Comparison of ENCODE assay signal across 8 mouse cellular contexts in genomic region chr12:40220896-40221295, GRCm38 (mm10). TPM values are rescaled to one million over a fixed set of nuclear protein-coding genes. Genes with fewer than 3 reads are reported as not detected.
DNase-seq lines count a peak whose midpoint lies in the region; ATAC-seq and TF ChIP-seq lines count a peak whose summit lies in the region.

No protein-coding gene starts in this region.

- H3K9ac ChIP-seq in lung, embryonic 14.5 days = peak overlapping the region; percentile 94
- H3K9ac ChIP-seq in forebrain, embryonic 12.5 days = peak overlapping the region; percentile 29
- peak overlapping the region; percentile 83; the same call in 1 of the 2 replicates for H3K9ac ChIP-seq in limb, embryonic 13.5 days
- H3K9ac ChIP-seq in stomach, embryonic 14.5 days (replicated peaks; ENCODE audit: low read depth, low read length) = no peak overlapping the region; the same call in 1 of the 2 replicates

- H3K4me3 ChIP-seq in lung, embryonic 14.5 days (ENCODE audit: low read depth, low read length) = peak overlapping the region; percentile 93
- H3K4me3 ChIP-seq in forebrain, embryonic 12.5 days (replicated peaks) = peak overlapping the region; percentile 94
- H3K4me3 ChIP-seq in limb, embryonic 13.5 days = peak overlapping the region; percentile 74
- peak overlapping the region; percentile 98 for H3K4me3 ChIP-seq in stomach, embryonic 14.5 days (ENCODE audit: low read depth, low read length)

- no peaks in the 10 kb centered on the region for H3K9me3 ChIP-seq in lung, embryonic 14.5 days (ENCODE audit: low read depth, low read length)
- no peaks in the 10 kb centered on the region for H3K9me3 ChIP-seq in forebrain, embryonic 12.5 days
- no peaks in the 10 kb centered on the region for H3K9me3 ChIP-seq in limb, embryonic 13.5 days
- no peaks in the 10 kb centered on the region for H3K9me3 ChIP-seq in stomach, embryonic 14.5 days (ENCODE audit: control insufficient read depth, low read depth, low read length)

- no peaks in the 10 kb centered on the region for H3K27me3 ChIP-seq in lung, embryonic 14.5 days (ENCODE audit: insufficient read depth, low read length)
- no peaks in the 10 kb centered on the region for H3K27me3 ChIP-seq in forebrain, embryonic 12.5 days
- H3K27me3 ChIP-seq in limb, embryonic 13.5 days = no peaks in the 10 kb centered on the region
- H3K27me3 ChIP-seq in stomach, embryonic 14.5 days (ENCODE audit: control insufficient read depth, insufficient read depth, low read length) = no peaks in the 10 kb centered on the region

- H3K4me2 ChIP-seq in lung, embryonic 14.5 days = peak overlapping the region; percentile 75
- peak overlapping the region; percentile 66 for H3K4me2 ChIP-seq in forebrain, embryonic 12.5 days
- peak overlapping the region; percentile 73 for H3K4me2 ChIP-seq in limb, embryonic 13.5 days (replicated peaks)
- H3K4me2 ChIP-seq in stomach, embryonic 14.5 days (replicated peaks; ENCODE audit: low read depth, low read length) = peak overlapping the region; percentile 58

- H3K27ac ChIP-seq in lung, embryonic 14.5 days (ENCODE audit: low read depth) = no peak overlapping the region
- H3K27ac ChIP-seq in forebrain, embryonic 12.5 days = no peak overlapping the region
- no peak overlapping the region for H3K27ac ChIP-seq in limb, embryonic 13.5 days
- H3K27ac ChIP-seq in stomach, embryonic 14.5 days (ENCODE audit: low read length) = no peak overlapping the region

- H3K4me1 ChIP-seq in lung, embryonic 14.5 days (ENCODE audit: insufficient read depth) = 0 out of 2 replicates have a peak, but pooled peaks cover 11% of the 10 kb centered on the region
- H3K4me1 ChIP-seq in forebrain, embryonic 12.5 days = peaks cover 19% of the 10 kb centered on the region
- peaks cover 23% of the 10 kb centered on the region for H3K4me1 ChIP-seq in limb, embryonic 13.5 days
- H3K4me1 ChIP-seq in stomach, embryonic 14.5 days (ENCODE audit: control insufficient read depth, insufficient read depth, low read length) = peaks cover 6% of the 10 kb centered on the region; the same call in 1 of the 2 replicates

- H3K36me3 ChIP-seq in lung, embryonic 14.5 days (ENCODE audit: insufficient read depth) = peaks cover 19% of the 10 kb centered on the region
- peaks cover 17% of the 10 kb centered on the region for H3K36me3 ChIP-seq in forebrain, embryonic 12.5 days (replicated peaks)
- peaks cover 14% of the 10 kb centered on the region for H3K36me3 ChIP-seq in limb, embryonic 13.5 days
- peaks cover 10% of the 10 kb centered on the region for H3K36me3 ChIP-seq in stomach, embryonic 14.5 days (ENCODE audit: control insufficient read depth, insufficient read depth, low read length)

- no peak for ATAC-seq in lung, embryonic 14.5 days (ENCODE audit: insufficient read depth)
- ATAC-seq in forebrain, embryonic 12.5 days (ENCODE audit: low FRiP score) = no peak
- no peak for ATAC-seq in limb, embryonic 13.5 days (ENCODE audit: low FRiP score, low read depth)
- ATAC-seq in stomach, embryonic 14.5 days (ENCODE audit: insufficient number of reproducible peaks, insufficient read depth, low FRiP score, low read depth) = no peak
- ATAC-seq in inflammation-experienced regulatory T-cells, adult 6 months = no peak

- TF ChIP-seq CTCF in lung, embryonic 14.5 days (IDR thresholded peaks at IDR 0.05; ENCODE audit: low read depth) = no peak

- WGBS in lung, embryonic 14.5 days = 8% methylated on average over 3 of the region's 3 CpGs
- WGBS in forebrain, embryonic 12.5 days = 44% methylated on average over 3 of the region's 3 CpGs
- WGBS in limb, embryonic 13.5 days = 22% methylated on average over 3 of the region's 3 CpGs
- 16% methylated on average over 3 of the region's 3 CpGs for WGBS in stomach, embryonic 14.5 days

- no peak for DNase-seq in lung, embryonic 14.5 days
- DNase-seq in lung, postnatal 10 days = no peak
- no peak for DNase-seq in gastrocnemius, adult 18-20 months (ENCODE audit: low spot score)
- DNase-seq in natural killer cell, adult 2 months (ENCODE audit: low spot score in 2 of 2) = no peak

RNA-seq across cellular contexts. Expression of gene Lsmem1, which starts 21.6 kb away (rescaled TPM):
- not detected in 2 replicates for polyA plus RNA-seq in lung, embryonic 14.5 days (2014; fragmentation: Nextera tagmentation; extraction: Ambion mirVana)
- polyA plus RNA-seq in forebrain, embryonic 12.5 days (2016; fragmentation: Nextera tagmentation; extraction: Ambion mirVana) = 0.20 TPM in 1 of 2 replicates, not detected in the other
- polyA plus RNA-seq in limb, embryonic 13.5 days (2015; fragmentation: Nextera tagmentation; extraction: Ambion mirVana) = 0.67 and 1.3 TPM in 2 replicates
- polyA plus RNA-seq in stomach, embryonic 14.5 days (2014; fragmentation: Nextera tagmentation; extraction: Ambion mirVana) = not detected in 2 replicates
- 10 to 100 TPM; 60.6 to 68.5 TPM for total RNA-seq in gastrocnemius, adult 18-20 months (2021)
- polyA plus RNA-seq in inflammation-experienced regulatory T-cells, adult 6 months (2017; shearing (Covaris generic)) = under 1 TPM in 1 of 3 experiments, not detected in 2; 0.38 TPM

RNA-seq across cellular contexts. Expression of gene Ifrd1, which starts 27.4 kb away (rescaled TPM):
- 141 and 148 TPM in 2 replicates for polyA plus RNA-seq in lung, embryonic 14.5 days (2014; fragmentation: Nextera tagmentation; extraction: Ambion mirVana)
- 195 and 196 TPM in 2 replicates for polyA plus RNA-seq in forebrain, embryonic 12.5 days (2016; fragmentation: Nextera tagmentation; extraction: Ambion mirVana)
- 109 and 118 TPM in 2 replicates for polyA plus RNA-seq in limb, embryonic 13.5 days (2015; fragmentation: Nextera tagmentation; extraction: Ambion mirVana)
- 86.2 and 101 TPM in 2 replicates for polyA plus RNA-seq in stomach, embryonic 14.5 days (2014; fragmentation: Nextera tagmentation; extraction: Ambion mirVana)
- 100 to 1,000 TPM in 1 of 2 experiments, 10 to 100 TPM in 1; 79.2 to 225 TPM for total RNA-seq in gastrocnemius, adult 18-20 months (2021)
- polyA plus RNA-seq in inflammation-experienced regulatory T-cells, adult 6 months (2017; shearing (Covaris generic)) = 10 to 100 TPM; 45.9 to 75.8 (median 54.1) TPM
